Mouse (Mus musculus): ENCODE results near the gene Dnah2. TPM values are rescaled to one million over a fixed set of nuclear protein-coding genes. Genes with fewer than 3 reads are reported as not detected.

Gene Dnah2
- total and polyA plus RNA-seq, 3 experiments, result 0.08 to 0.41 (median 0.23) TPM

DNA sequence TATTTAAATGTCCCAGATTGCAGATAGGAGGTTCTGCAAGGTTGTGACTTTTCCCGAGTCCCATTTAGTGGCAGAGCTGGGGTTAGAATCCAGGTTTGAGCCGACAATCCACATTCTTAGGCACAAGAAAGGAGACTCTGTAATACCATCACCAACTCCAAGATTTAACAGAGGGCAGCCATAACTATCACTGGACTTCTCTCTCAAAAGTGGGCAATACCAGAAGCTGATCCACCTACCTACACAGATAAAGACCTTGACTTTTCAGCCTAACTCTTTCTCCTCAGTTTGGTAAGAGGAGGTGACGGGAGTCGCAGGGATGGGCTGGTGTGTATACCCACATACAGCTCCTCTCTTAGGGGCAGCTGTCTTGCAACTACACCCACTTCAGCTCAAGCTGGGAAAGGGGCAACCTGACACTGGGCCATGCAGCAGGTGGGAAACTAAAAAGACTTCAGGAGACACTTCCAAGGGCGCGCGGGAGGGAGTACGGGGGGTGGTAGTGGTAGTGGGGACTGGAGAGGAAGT lies 131.9 kb downstream of the Dnah2 start:
- peak overlapping the region; percentile 81; the same call in 1 of the 2 replicates for H3K4me3 ChIP-seq
- peak overlapping the region; percentile 25; the same call in 1 of the 2 replicates for H3K9ac ChIP-seq (ENCODE audit: low read depth, low read length)
- H3K36me3 ChIP-seq (ENCODE audit: control insufficient read depth, insufficient read depth, low read length), result peaks cover 2% of the 10 kb centered on the region; the same call in 1 of the 2 replicates
- H3K79me2 ChIP-seq (replicated peaks; ENCODE audit: control insufficient read depth, insufficient read depth, low read length), result no peaks in the 10 kb centered on the region
- DNase-seq, result no peak
- 8% methylated on average over 8 of the region's 8 CpGs for WGBS
- H3K27me3 ChIP-seq (ENCODE audit: control insufficient read depth, insufficient read depth, low read length), result no peaks in the 10 kb centered on the region
- peaks cover 16% of the 10 kb centered on the region for H3K4me1 ChIP-seq (ENCODE audit: control insufficient read depth, insufficient read depth, low read length)
- peak overlapping the region; percentile 99 for H3K27ac ChIP-seq
- intact Hi-C loops (cut with DNase I), result loop anchor here (5.0 to 10.0 kb wide), 2 partner anchors 160 to 578 kb away; partner anchors contain the start of genes Gabarap and Phf23
- no peak for TF ChIP-seq CTCF (IDR thresholded peaks at IDR 0.05)
- TF ChIP-seq POLR2A (IDR thresholded peaks at IDR 0.05; ENCODE audit: insufficient read depth, low read depth, low read length), result no peak
- no peak for TF ChIP-seq EP300 (IDR thresholded peaks at IDR 0.05; ENCODE audit: insufficient read depth, low read depth, low read length)

DNA sequence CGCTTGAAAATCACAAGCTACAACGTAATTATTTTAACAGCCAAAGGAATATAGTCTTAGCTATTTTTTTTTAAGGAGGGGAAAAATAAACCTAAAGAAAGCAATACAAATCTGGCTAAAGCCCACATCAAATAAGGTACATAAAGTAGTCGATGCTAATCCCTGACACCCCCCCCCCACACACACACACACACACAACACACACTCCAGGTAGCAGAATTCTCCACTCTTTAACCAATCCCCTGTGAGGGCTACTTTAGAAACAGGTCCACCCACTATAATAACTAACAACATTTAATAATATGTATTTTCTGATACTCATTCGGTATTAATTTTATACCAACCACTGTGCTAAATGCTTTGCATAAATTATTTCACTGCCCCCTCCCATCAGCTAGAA lies 132.4 kb downstream of the Dnah2 start:
- no peaks in the 10 kb centered on the region for H3K27me3 ChIP-seq (ENCODE audit: control insufficient read depth, insufficient read depth, low read length)
- peaks cover 3% of the 10 kb centered on the region; the same call in 1 of the 2 replicates for H3K36me3 ChIP-seq (ENCODE audit: control insufficient read depth, insufficient read depth, low read length)
- peaks cover 19% of the 10 kb centered on the region for H3K4me1 ChIP-seq (ENCODE audit: control insufficient read depth, insufficient read depth, low read length)
- peak overlapping the region; percentile 99 for H3K27ac ChIP-seq
- TF ChIP-seq POLR2A (IDR thresholded peaks at IDR 0.05; ENCODE audit: insufficient read depth, low read depth, low read length), result no peak
- no peak for TF ChIP-seq CTCF (IDR thresholded peaks at IDR 0.05)
- no peak for TF ChIP-seq EP300 (IDR thresholded peaks at IDR 0.05; ENCODE audit: insufficient read depth, low read depth, low read length)
- H3K9ac ChIP-seq (ENCODE audit: low read depth, low read length), result no peak overlapping the region
- peak overlapping the region; percentile 25 for H3K4me3 ChIP-seq
- intact Hi-C loops (cut with DNase I), result loop anchor here (5.0 to 10.0 kb wide), 2 partner anchors 161 to 578 kb away; partner anchors contain the start of genes Gabarap and Phf23
- no peaks in the 10 kb centered on the region for H3K79me2 ChIP-seq (replicated peaks; ENCODE audit: control insufficient read depth, insufficient read depth, low read length)
- DNase-seq, result no peak
- 4% methylated on average over 4 of the region's 4 CpGs for WGBS

DNA sequence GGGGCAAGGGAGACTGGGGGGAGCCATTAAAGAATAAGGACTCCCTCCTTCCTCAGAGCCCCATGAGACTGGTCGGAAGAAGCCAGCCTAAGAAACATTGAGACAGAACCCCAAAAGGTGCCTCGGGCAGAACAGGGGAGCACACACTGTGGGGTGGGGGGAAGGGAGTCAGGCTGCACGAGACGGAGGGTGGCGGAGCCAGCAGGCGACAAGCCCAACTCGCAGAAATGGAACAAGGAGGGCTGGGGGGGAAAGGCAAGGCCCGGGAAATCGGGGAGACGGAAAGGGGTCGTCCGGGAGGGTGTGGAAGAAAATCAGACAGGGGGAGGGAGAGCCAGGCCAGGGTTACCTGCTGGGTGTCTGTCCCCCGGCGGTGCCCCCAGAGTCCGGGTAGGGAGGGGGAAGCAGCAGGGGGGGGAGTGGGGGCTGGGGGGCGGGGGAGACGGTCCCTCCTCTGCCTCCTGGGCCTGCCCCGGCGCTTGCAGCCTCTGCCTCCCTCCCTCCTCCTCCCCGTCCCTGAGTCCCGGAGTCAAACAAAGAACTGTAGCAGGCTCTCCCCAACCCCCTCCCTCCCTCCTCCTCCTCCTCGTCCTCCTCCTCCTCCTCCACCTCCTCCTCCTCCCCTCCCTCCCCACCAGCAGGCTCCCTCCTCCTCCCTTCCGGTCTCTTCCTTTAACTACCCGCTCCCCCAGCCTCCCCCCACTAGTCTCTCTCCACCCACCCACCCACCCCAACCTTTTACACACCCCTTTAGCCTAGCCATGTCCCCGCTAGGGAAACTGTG lies 133.1 kb downstream of the Dnah2 start:
- Histone ChIP-seq H3K36me3 (ENCODE audit: control insufficient read depth, insufficient read depth, low read length) (peaks cover 3% of the 10 kb centered on the region; the same call in 1 of the 2 replicates), H3K27ac (peak overlapping the region; percentile 99), H3K9ac (ENCODE audit: low read depth, low read length) (peak overlapping the region; percentile 72), H3K79me2 (replicated peaks; ENCODE audit: control insufficient read depth, insufficient read depth, low read length) (no peaks in the 10 kb centered on the region), H3K27me3 (ENCODE audit: control insufficient read depth, insufficient read depth, low read length) (no peaks in the 10 kb centered on the region), H3K4me1 (ENCODE audit: control insufficient read depth, insufficient read depth, low read length) (peaks cover 19% of the 10 kb centered on the region), H3K4me3 (peak overlapping the region; percentile 46)
- TF ChIP-seq CTCF (IDR thresholded peaks at IDR 0.05) (no peak), EP300 (IDR thresholded peaks at IDR 0.05; ENCODE audit: insufficient read depth, low read depth, low read length) (no peak), POLR2A (IDR thresholded peaks at IDR 0.05; ENCODE audit: insufficient read depth, low read depth, low read length) (no peak)
- intact Hi-C loops (cut with DNase I), result loop anchor here (5.0 to 10.0 kb wide), 2 partner anchors 161 to 579 kb away; partner anchors contain the start of genes Gabarap and Phf23
- WGBS, result 3% methylated on average over 13 of the region's 25 CpGs
- DNase-seq, result peak; percentile 62 to 64

DNA sequence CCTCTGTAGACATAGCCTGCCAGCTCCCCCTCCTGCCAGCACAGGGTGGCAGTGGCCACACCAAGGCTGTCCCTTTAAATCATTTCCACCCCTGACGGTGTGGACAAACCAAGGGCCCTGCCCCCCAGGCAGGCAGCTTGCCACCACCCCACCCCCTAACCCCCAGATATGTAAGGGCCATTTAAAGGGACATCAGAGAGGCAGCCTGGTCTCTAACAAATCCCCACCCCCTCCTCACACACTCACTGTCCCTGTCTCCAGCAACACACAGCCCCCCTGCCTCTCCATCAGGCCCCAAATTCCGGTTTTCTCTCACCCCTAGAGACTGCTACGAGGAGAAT lies 133.6 kb downstream of the Dnah2 start:
- peak overlapping the region; percentile 46 for H3K4me3 ChIP-seq
- 6% methylated on average over 3 of the region's 3 CpGs for WGBS
- intact Hi-C loops (cut with DNase I), result loop anchor here (5.0 to 10.0 kb wide), 2 partner anchors 162 to 580 kb away; partner anchors contain the start of genes Gabarap and Phf23

DNA sequence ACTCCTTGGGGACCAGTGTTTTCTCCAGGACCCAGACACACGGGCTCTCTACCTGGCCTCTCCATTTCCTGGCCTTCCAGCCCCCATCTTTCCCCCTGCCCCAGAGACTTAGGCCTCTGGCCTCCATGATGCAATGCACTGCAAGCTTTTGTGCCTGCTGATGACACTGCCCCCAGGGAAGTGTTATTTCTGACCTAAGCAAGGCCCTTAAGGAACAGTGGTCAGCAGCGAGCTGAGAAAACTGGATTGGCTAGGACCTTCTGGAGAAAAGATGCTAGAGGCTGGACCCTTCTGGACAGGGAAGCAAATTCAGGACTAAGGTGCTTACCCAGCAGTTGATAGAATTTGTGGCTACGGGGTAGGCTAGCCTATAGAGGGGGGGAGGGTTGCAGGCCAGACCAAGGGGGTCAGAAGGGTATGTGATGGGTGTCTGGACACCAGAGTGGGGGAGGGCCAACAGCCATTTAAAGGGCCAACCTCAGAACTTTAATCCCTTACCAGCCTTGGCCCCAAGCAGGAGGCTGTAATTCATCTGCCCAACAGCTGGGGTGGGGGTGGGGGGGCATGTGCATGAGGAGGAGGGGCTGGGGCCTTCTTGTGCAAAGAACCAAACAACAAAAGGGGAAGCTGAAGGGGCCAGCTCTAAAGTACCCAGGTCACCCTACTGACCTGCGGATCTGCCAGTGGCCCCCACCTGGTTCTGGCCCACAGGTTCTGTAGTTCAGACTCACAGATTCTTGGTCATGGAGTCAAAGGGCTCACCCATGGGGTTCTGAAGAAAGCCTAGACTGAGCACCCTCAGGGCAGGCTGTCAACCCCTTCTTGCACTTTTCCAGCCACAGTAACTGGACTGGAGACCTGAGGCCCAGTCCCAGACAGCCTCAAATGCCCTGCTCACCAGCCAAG lies 134.2 kb downstream of the Dnah2 start:
- WGBS, result 49% methylated on average over 4 of the region's 4 CpGs
- TF ChIP-seq POLR2A (IDR thresholded peaks at IDR 0.05; ENCODE audit: insufficient read depth, low read depth, low read length) (no peak), EP300 (IDR thresholded peaks at IDR 0.05; ENCODE audit: insufficient read depth, low read depth, low read length) (no peak), CTCF (IDR thresholded peaks at IDR 0.05) (no peak)
- H3K4me3 ChIP-seq, result peak overlapping the region; percentile 22; the same call in 1 of the 2 replicates
- H3K79me2 ChIP-seq (replicated peaks; ENCODE audit: control insufficient read depth, insufficient read depth, low read length), result no peaks in the 10 kb centered on the region
- no peak overlapping the region for H3K9ac ChIP-seq (ENCODE audit: low read depth, low read length)
- no peaks in the 10 kb centered on the region for H3K27me3 ChIP-seq (ENCODE audit: control insufficient read depth, insufficient read depth, low read length)
- H3K4me1 ChIP-seq (ENCODE audit: control insufficient read depth, insufficient read depth, low read length), result peaks cover 17% of the 10 kb centered on the region
- peaks cover 3% of the 10 kb centered on the region; the same call in 1 of the 2 replicates for H3K36me3 ChIP-seq (ENCODE audit: control insufficient read depth, insufficient read depth, low read length)
- intact Hi-C loops (cut with DNase I), result loop anchor here (5.0 to 10.0 kb wide), 2 partner anchors 163 to 580 kb away; partner anchors contain the start of genes Gabarap and Phf23
- peak overlapping the region; percentile 78 for H3K27ac ChIP-seq
- no peak for DNase-seq

More for the DNA sequence above, 133.6 kb downstream of the Dnah2 start:
- peaks cover 3% of the 10 kb centered on the region; the same call in 1 of the 2 replicates for H3K36me3 ChIP-seq (ENCODE audit: control insufficient read depth, insufficient read depth, low read length)
- TF ChIP-seq EP300 (IDR thresholded peaks at IDR 0.05; ENCODE audit: insufficient read depth, low read depth, low read length) (peak; percentile 83), POLR2A (IDR thresholded peaks at IDR 0.05; ENCODE audit: insufficient read depth, low read depth, low read length) (no peak), CTCF (IDR thresholded peaks at IDR 0.05) (peak; percentile 41)
- peaks cover 17% of the 10 kb centered on the region for H3K4me1 ChIP-seq (ENCODE audit: control insufficient read depth, insufficient read depth, low read length)
- no peaks in the 10 kb centered on the region for H3K79me2 ChIP-seq (replicated peaks; ENCODE audit: control insufficient read depth, insufficient read depth, low read length)
- DNase-seq, result peak; percentile 67 to 77
- peak overlapping the region; percentile 78 for H3K27ac ChIP-seq
- peak overlapping the region; percentile 72 for H3K9ac ChIP-seq (ENCODE audit: low read depth, low read length)
- H3K27me3 ChIP-seq (ENCODE audit: control insufficient read depth, insufficient read depth, low read length), result no peaks in the 10 kb centered on the region

All from heart, adult 2 months (tissue).